Mouse (Mus musculus): Measurements from ENCODE around the gene Rab3d.
A peak's percentile ranks its signal among the peaks of the same experiment; 100 is the strongest.
"Not testable (repeated sequence)": the region's sequence is repeated elsewhere in the genome, so short reads cannot be mapped to it uniquely, and the experiment has no call there.

Gene Rab3d

GRCm38 (mm10) chr9:21904031-21904430 is 14.0 kb downstream of the Rab3d start:
- no peak for DNase-seq (ENCODE audit: low read depth)

- peak; percentile 75 for DNase-seq (ENCODE audit: low read depth)
Observed at GRCm38 (mm10) chr9:21901223-21901820, 16.7 kb downstream of the Rab3d start.

GRCm38 (mm10) chr9:21889229-21889628 is 28.8 kb downstream of the Rab3d start:
- peak; percentile 31 for DNase-seq (ENCODE audit: low read depth)

GRCm38 (mm10) chr9:21876601-21877000 is 41.4 kb downstream of the Rab3d start:
- DNase-seq (ENCODE audit: low read depth) = no peak

GRCm38 (mm10) chr9:21872204-21872603 is 45.8 kb downstream of the Rab3d start:
- DNase-seq (ENCODE audit: low read depth) = no peak

- peak; percentile 59 for DNase-seq (ENCODE audit: low read depth)
Observed at GRCm38 (mm10) chr9:21870879-21871524, 47.0 kb downstream of the Rab3d start.

GRCm38 (mm10) chr9:21869290-21869689 is 48.7 kb downstream of the Rab3d start:
- not testable (repeated sequence) for DNase-seq (ENCODE audit: low read depth)

- DNase-seq (ENCODE audit: low read depth) = no peak
Observed at GRCm38 (mm10) chr9:21867726-21868125, 50.3 kb downstream of the Rab3d start.

- no peak for DNase-seq (ENCODE audit: low read depth)
Observed at GRCm38 (mm10) chr9:21866641-21867040, 51.4 kb downstream of the Rab3d start.

GRCm38 (mm10) chr9:21865673-21866398 is 52.2 kb downstream of the Rab3d start:
- DNase-seq (ENCODE audit: low read depth) = no peak

- no peak for DNase-seq (ENCODE audit: low read depth)
Observed at GRCm38 (mm10) chr9:21862181-21862580, 55.8 kb downstream of the Rab3d start.

GRCm38 (mm10) chr9:21860349-21860748 is 57.6 kb downstream of the Rab3d start:
- not testable (repeated sequence) for DNase-seq (ENCODE audit: low read depth)

- no peak for DNase-seq (ENCODE audit: low read depth)
Observed at GRCm38 (mm10) chr9:21859606-21860005, 58.4 kb downstream of the Rab3d start.

GRCm38 (mm10) chr9:21858084-21858483 is 59.9 kb downstream of the Rab3d start:
- no peak for DNase-seq (ENCODE audit: low read depth)

GRCm38 (mm10) chr9:21857501-21857900 is 60.5 kb downstream of the Rab3d start:
- no peak for DNase-seq (ENCODE audit: low read depth)

All from naive thymus-derived CD4-positive, alpha-beta T cell, adult 2 months (primary cell).